Mouse (Mus musculus): Measurements from ENCODE around the gene Dmbt1. TPM values are rescaled to one million over a fixed set of nuclear protein-coding genes. Genes with fewer than 3 reads are reported as not detected.
"Not testable (repeated sequence)": the region's sequence is repeated elsewhere in the genome, so short reads cannot be mapped to it uniquely, and the experiment has no call there.

Gene Dmbt1
- polyA plus RNA-seq, 2 experiments = 0.06 TPM; not detected in 1

- Histone ChIP-seq H3K27me3 (ENCODE audit: control insufficient read depth, insufficient read depth, low read length) (no peaks in the 10 kb centered on the region), H3K27ac (replicated peaks; ENCODE audit: low read depth, low read length) (no peak overlapping the region), H3K4me1 (ENCODE audit: control insufficient read depth, insufficient read depth, low read length) (no peaks in the 10 kb centered on the region), H3K9ac (ENCODE audit: low read depth, low read length, severe bottlenecking) (no peak overlapping the region), H3K9me3 (ENCODE audit: control insufficient read depth, low read length) (no peaks in the 10 kb centered on the region), H3K36me3 (ENCODE audit: control insufficient read depth, insufficient read depth, low read length) (no peaks in the 10 kb centered on the region), H3K4me2 (replicated peaks; ENCODE audit: low read depth, low read length, severe bottlenecking) (no peak overlapping the region), H3K4me3 (replicated peaks; ENCODE audit: low read length) (no peak overlapping the region)
- WGBS = 73% methylated on average over 1 of the region's 1 CpGs
- TF ChIP-seq POLR2A (IDR thresholded peaks at IDR 0.05; ENCODE audit: borderline replicate concordance, extremely low read depth, insufficient read depth, insufficient read length) = no peak
- no peak for ATAC-seq (ENCODE audit: low FRiP score, low read depth)
- DNase-seq (ENCODE audit: low spot score) = no peak
Measured at GRCm38 (mm10) chr7:131027557-131027956, 4.3 kb upstream of the Dmbt1 start.

GRCm38 (mm10) chr7:131036396-131036795, 4.5 kb downstream of the Dmbt1 start:
- H3K9ac ChIP-seq (ENCODE audit: low read depth, low read length, severe bottlenecking) = no peak overlapping the region
- no peaks in the 10 kb centered on the region for H3K27me3 ChIP-seq (ENCODE audit: control insufficient read depth, insufficient read depth, low read length)
- ATAC-seq (ENCODE audit: low FRiP score, low read depth) (no peak), DNase-seq (ENCODE audit: low spot score) (no peak)
- H3K4me1 ChIP-seq (ENCODE audit: control insufficient read depth, insufficient read depth, low read length) = no peaks in the 10 kb centered on the region
- no peak overlapping the region for H3K4me2 ChIP-seq (replicated peaks; ENCODE audit: low read depth, low read length, severe bottlenecking)
- H3K36me3 ChIP-seq (ENCODE audit: control insufficient read depth, insufficient read depth, low read length) = no peaks in the 10 kb centered on the region
- no peaks in the 10 kb centered on the region for H3K9me3 ChIP-seq (ENCODE audit: control insufficient read depth, low read length)
- no peak overlapping the region for H3K27ac ChIP-seq (replicated peaks; ENCODE audit: low read depth, low read length)
- 86% methylated on average over 3 of the region's 3 CpGs for WGBS
- H3K4me3 ChIP-seq (replicated peaks; ENCODE audit: low read length) = no peak overlapping the region
- no peak for TF ChIP-seq POLR2A (IDR thresholded peaks at IDR 0.05; ENCODE audit: borderline replicate concordance, extremely low read depth, insufficient read depth, insufficient read length)

GRCm38 (mm10) chr7:131037083-131037482, 5.2 kb downstream of the Dmbt1 start:
- TF ChIP-seq POLR2A (IDR thresholded peaks at IDR 0.05; ENCODE audit: borderline replicate concordance, extremely low read depth, insufficient read depth, insufficient read length) = no peak
- no peaks in the 10 kb centered on the region for H3K36me3 ChIP-seq (ENCODE audit: control insufficient read depth, insufficient read depth, low read length)
- no peak for ATAC-seq (ENCODE audit: low FRiP score, low read depth)
- no peak for DNase-seq (ENCODE audit: low spot score)
- H3K9ac ChIP-seq (ENCODE audit: low read depth, low read length, severe bottlenecking) = no peak overlapping the region
- no peaks in the 10 kb centered on the region for H3K27me3 ChIP-seq (ENCODE audit: control insufficient read depth, insufficient read depth, low read length)
- no peaks in the 10 kb centered on the region for H3K4me1 ChIP-seq (ENCODE audit: control insufficient read depth, insufficient read depth, low read length)
- no peak overlapping the region for H3K27ac ChIP-seq (replicated peaks; ENCODE audit: low read depth, low read length)
- no peak overlapping the region for H3K4me2 ChIP-seq (replicated peaks; ENCODE audit: low read depth, low read length, severe bottlenecking)
- H3K9me3 ChIP-seq (ENCODE audit: control insufficient read depth, low read length) = no peaks in the 10 kb centered on the region
- WGBS = 95% methylated on average over 2 of the region's 2 CpGs
- no peak overlapping the region for H3K4me3 ChIP-seq (replicated peaks; ENCODE audit: low read length)

- DNase-seq (ENCODE audit: low spot score); H3K4me1 ChIP-seq (ENCODE audit: control insufficient read depth, insufficient read depth, low read length); H3K36me3 ChIP-seq (ENCODE audit: control insufficient read depth, insufficient read depth, low read length); H3K4me2 ChIP-seq (replicated peaks; ENCODE audit: low read depth, low read length, severe bottlenecking); H3K9ac ChIP-seq (ENCODE audit: low read depth, low read length, severe bottlenecking); ATAC-seq (ENCODE audit: low FRiP score, low read depth); H3K27ac ChIP-seq (replicated peaks; ENCODE audit: low read depth, low read length); H3K4me3 ChIP-seq (replicated peaks; ENCODE audit: low read length); H3K27me3 ChIP-seq (ENCODE audit: control insufficient read depth, insufficient read depth, low read length); H3K9me3 ChIP-seq (ENCODE audit: control insufficient read depth, low read length): not testable (repeated sequence)
- WGBS = 88% methylated on average over 6 of the region's 8 CpGs
Measured at GRCm38 (mm10) chr7:131040760-131041159, 8.9 kb downstream of the Dmbt1 start.

- no peak for ATAC-seq (ENCODE audit: low FRiP score, low read depth)
- H3K27ac ChIP-seq (replicated peaks; ENCODE audit: low read depth, low read length) = no peak overlapping the region
- H3K4me1 ChIP-seq (ENCODE audit: control insufficient read depth, insufficient read depth, low read length) = no peaks in the 10 kb centered on the region
- WGBS = 72% methylated on average over 1 of the region's 1 CpGs
- TF ChIP-seq POLR2A (IDR thresholded peaks at IDR 0.05; ENCODE audit: borderline replicate concordance, extremely low read depth, insufficient read depth, insufficient read length) = no peak
- no peaks in the 10 kb centered on the region for H3K9me3 ChIP-seq (ENCODE audit: control insufficient read depth, low read length)
- no peaks in the 10 kb centered on the region for H3K27me3 ChIP-seq (ENCODE audit: control insufficient read depth, insufficient read depth, low read length)
- H3K4me3 ChIP-seq (replicated peaks; ENCODE audit: low read length) = no peak overlapping the region
- no peak for DNase-seq (ENCODE audit: low spot score)
- no peaks in the 10 kb centered on the region for H3K36me3 ChIP-seq (ENCODE audit: control insufficient read depth, insufficient read depth, low read length)
- H3K9ac ChIP-seq (ENCODE audit: low read depth, low read length, severe bottlenecking) = no peak overlapping the region
- H3K4me2 ChIP-seq (replicated peaks; ENCODE audit: low read depth, low read length, severe bottlenecking) = no peak overlapping the region
Measured at GRCm38 (mm10) chr7:131042657-131043056, 10.8 kb downstream of the Dmbt1 start.

- DNase-seq (ENCODE audit: low spot score); H3K9ac ChIP-seq (ENCODE audit: low read depth, low read length, severe bottlenecking); ATAC-seq (ENCODE audit: low FRiP score, low read depth); H3K4me1 ChIP-seq (ENCODE audit: control insufficient read depth, insufficient read depth, low read length); H3K9me3 ChIP-seq (ENCODE audit: control insufficient read depth, low read length); H3K4me2 ChIP-seq (replicated peaks; ENCODE audit: low read depth, low read length, severe bottlenecking); H3K27me3 ChIP-seq (ENCODE audit: control insufficient read depth, insufficient read depth, low read length); H3K36me3 ChIP-seq (ENCODE audit: control insufficient read depth, insufficient read depth, low read length); H3K4me3 ChIP-seq (replicated peaks; ENCODE audit: low read length); H3K27ac ChIP-seq (replicated peaks; ENCODE audit: low read depth, low read length): not testable (repeated sequence)
- 31% methylated on average over 3 of the region's 3 CpGs for WGBS
Measured at GRCm38 (mm10) chr7:131045258-131045835, 13.5 kb downstream of the Dmbt1 start.

GRCm38 (mm10) chr7:131049829-131050228, 18.0 kb downstream of the Dmbt1 start:
- WGBS = 82% methylated on average over 8 of the region's 8 CpGs
- not testable (repeated sequence) for H3K27ac ChIP-seq (replicated peaks; ENCODE audit: low read depth, low read length); DNase-seq (ENCODE audit: low spot score); H3K4me3 ChIP-seq (replicated peaks; ENCODE audit: low read length); ATAC-seq (ENCODE audit: low FRiP score, low read depth); H3K4me2 ChIP-seq (replicated peaks; ENCODE audit: low read depth, low read length, severe bottlenecking); H3K36me3 ChIP-seq (ENCODE audit: control insufficient read depth, insufficient read depth, low read length); H3K4me1 ChIP-seq (ENCODE audit: control insufficient read depth, insufficient read depth, low read length); H3K9me3 ChIP-seq (ENCODE audit: control insufficient read depth, low read length); H3K9ac ChIP-seq (ENCODE audit: low read depth, low read length, severe bottlenecking); H3K27me3 ChIP-seq (ENCODE audit: control insufficient read depth, insufficient read depth, low read length)

Measured in limb, embryonic 14.5 days (tissue).